Mouse (Mus musculus) megakaryocyte, adult 5-6 weeks (primary cell): ENCODE data around the gene Wdr43. TPM values are rescaled to one million over a fixed set of nuclear protein-coding genes. Genes with fewer than 3 reads are reported as not detected.
"Not testable (repeated sequence)": the region's sequence is repeated elsewhere in the genome, so short reads cannot be mapped to it uniquely, and the experiment has no call there.

Experiments
- ATAC-seq: 2 replicates; pipeline ENCODE4 v1.8.0; 2016; ENCODE audit warnings: mild to moderate bottlenecking, inconsistent platforms; ENCODE audit not compliant: poor library complexity, severe bottlenecking
- total RNA-seq, 2 experiments: library from RNA; stranded (forward) in 1 of 2; stranded (reverse) in 1 of 2; fragments of 153-499, 151-499 nt in 1 of 2; fragments of 221-1000, 200-1000 nt in 1 of 2; gene quantifications; 2 replicates each; pipeline versions ENCODE4 v1.2.3 to v1.2.4; 2015 to 2017

Gene Wdr43
- total RNA-seq (2015) = 25.9 and 29.4 TPM in 2 replicates
- 75.9 and 89.8 TPM in 2 replicates for total RNA-seq (2017)

DNA sequence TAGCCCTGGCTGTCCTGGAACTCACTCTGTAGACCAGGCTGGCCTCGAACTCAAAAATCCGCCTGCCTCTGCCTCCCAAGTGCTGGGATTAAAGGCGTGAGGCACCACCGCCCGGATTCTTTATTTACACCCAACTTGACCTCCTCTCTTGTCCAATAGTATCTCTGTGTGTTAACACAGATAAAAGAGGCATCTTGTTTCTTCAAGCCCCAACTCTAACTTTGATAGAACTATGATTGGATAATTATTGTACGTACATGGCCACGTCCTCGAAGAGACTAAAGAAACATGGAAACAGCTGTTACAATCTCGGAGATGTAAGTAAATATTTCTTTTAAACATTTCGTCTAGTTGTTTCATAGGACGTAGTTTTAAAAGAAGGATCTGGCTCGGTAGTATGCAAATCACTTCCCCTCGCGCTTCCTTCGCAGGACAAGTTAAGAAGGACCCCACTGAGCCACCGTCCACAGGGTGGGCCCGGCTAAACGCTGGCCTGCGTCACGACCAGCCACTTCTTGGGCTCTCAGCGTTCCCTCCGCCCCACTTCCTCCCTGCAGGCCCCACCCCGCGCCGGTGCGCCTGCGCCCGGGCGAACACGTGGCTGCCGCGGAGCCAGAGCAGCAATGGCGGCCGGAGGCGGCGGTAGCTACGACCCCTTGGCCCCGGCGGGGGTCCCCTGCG lies at the start of gene Wdr43:
Wdr43 (plus strand) TSS at position 258 of the 681 bp plus-strand sequence.
- peak; percentile 99 for ATAC-seq

DNA sequence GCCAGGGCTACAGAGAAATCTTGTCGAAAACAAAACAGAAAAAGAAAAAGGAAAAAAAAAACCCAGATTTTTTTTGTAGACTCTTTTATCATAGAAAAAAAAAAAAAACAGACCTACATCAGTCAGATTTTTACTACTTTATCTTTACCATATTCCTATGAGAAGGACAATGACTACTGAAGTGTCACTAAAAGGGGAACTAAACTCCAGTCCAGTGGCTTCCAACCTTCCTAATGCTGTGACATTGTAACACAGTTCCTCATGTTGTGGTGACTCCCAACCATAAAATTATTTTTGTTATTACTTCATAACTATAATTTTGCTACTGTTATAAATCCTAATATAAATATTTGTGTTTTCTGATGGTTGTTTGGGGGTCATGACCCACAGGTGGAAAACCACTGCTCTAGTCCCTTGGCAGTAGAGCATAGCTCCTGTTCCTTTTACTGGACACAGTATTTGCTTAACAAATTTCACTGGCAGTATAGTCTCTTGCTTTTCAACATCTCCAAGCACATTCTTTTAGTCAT lies 36.5 kb upstream of the Wdr43 start:
- ATAC-seq = no peak

DNA sequence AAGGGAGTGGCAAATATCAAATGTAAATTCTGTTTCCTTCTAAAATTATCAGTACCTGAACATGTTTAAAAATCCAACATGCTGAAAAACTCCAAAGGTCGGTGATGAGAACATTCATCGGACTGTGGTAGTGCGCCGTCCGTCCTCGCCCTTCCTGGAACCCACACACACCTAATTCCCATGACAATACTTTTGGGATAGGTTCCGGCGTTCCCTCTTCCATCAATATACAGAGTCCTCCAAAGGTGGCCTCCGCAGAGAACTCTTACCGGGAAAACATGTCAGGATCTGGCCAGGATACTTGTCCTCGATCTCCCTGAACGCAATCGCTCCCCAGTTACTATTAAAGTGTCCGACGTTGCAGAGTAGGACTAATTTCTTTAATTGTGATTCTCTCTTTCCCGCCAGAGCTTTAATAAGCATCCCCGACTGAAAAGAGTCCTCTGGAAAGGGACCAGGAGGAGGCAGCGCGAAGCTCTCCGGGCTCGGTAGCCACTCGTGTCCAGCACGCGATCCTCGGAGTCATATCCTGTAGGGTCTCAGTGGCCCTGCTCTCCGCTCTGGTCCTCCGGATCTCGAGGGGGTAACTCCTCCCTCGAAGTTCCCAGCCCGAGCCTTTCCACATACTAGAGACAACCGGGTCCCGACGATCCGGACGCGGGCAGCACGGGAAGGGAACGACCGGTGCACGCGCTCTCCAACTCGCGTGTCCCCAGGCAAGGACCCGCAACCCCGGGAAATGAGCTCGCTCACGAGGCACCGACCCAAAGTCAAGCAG lies 17.6 kb upstream of the Wdr43 start:
- ATAC-seq = peak; percentile 61

DNA sequence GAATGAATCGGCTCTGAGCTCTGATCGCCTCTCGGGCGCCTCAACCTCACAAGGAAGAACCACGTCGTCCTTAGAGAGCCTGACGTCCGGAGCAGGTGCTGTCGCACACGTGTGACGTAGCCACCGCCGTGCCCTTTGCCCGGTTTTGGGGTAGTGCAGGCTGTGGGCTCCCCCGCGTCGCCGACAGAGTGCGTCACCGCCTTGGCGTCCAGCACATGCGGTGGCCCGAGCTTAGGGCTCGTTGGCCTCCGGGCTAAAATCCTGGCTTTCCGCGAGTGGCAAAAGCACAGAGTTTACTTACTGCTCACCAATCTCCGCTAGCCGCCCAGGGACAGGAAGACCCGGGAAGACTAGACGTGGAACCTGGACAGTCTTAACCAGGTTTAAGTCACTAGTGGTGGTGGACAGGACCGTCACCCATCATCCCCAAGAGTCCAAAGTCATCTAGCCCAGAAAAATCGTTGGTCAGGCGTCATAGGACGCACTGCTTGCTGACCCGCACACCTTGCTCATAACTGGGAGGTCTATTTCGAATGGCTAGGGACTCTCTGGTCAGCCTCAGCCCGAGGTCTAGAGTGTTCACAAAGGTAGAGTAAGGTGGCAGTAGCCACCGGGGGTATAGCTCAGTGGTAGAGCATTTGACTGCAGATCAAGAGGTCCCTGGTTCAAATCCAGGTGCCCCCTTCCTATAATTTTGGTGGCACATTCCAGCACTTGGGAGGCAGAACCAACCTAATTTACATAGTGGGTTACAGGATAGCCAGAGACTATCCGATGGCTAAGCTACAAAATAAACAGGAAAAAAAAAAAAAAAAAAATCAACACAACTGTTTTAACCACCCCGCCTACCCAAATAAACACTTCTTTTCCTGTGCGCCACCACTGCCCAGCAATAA lies 16.8 kb upstream of the Wdr43 start:
- peak; percentile 94 for ATAC-seq

DNA sequence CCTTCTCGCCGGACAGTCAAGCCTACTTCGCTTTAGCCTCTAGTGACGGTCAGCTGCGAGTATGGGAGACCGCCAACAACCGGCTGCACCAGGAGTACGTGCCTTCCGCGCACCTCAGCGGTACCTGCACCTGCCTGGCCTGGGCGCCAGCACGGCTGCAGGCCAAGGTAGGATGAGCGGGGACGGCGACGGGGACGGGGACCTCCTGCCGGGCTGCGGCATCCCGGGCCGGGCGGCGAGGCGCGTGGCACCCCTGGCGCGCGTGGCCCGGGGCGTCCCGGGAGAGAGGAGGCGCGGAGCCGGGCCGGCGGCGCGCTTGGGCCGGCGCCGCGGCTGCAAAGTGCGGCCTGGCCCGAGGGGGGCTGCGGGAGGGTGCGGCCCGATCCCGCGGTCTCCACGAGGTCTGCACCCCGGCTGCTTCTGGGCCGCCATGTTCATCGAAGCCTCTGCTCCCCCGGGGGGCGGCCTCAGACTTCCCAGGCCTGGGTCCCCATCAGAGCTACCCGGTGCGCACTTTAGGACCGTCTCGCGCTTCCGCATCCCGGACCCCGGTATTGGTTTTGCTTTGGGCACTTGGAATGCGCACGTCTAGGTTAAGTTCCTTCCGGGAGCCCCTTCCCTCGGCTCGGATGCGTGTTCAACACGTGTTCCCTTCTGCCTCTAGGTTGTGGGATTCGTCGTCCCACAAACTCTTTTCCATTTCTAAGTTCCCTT lies 781 bp downstream of the Wdr43 start:
- ATAC-seq = peak; percentile 22

DNA sequence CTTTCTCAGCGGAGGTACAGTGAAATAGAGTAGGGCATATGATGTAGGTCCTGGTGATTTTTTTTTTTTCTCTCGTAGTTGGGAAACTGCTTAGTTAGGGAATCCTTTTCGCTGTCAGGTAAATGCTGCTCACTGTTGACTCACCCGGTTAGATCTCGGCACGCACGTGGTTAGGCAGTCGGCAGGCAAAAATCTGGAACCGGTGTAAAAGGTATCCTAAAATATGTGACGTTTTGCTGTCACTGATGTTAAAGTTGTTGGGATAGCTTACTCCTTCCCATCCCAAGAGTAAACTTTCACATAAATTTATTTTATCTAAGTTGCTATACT lies 1.3 kb downstream of the Wdr43 start:
- no peak for ATAC-seq

DNA sequence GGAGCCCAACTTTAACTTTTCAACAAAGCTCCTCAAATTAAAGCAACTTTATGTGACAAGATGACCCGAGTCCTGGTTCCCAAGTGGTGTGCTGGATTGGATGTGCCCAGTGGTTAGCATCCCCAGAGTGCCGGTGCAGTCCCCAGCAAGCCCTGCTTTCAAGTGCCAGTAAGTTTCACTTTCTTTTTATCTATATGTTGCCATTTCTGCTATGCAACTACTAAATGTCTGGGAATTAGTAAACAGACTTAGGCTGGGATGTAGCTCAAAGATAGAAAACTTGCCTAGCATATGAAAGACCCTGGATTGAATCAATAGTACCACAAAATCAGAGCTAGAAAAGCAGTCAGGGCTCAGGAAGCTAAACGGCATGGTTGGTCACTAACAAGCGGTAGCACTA lies 2.3 kb downstream of the Wdr43 start:
- no peak for ATAC-seq

DNA sequence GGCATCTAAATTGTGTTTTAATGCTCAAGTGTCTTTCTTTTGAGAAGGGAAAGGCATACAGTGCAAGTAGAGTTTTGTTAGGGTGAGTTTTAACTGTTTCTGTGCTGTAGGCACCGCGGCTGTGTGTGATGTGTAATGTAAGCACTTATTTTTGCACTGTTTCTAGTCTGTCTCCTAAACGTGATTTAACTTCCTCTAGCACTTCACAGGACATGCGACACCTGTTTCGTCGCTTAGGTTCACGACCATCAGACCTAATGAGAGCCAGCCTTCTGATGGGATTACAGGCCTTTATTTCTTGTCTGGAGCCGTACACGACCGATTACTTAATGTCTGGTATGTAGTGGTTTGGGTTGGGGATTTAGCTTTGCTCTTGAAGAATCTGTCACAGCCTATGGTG lies 16.1 kb downstream of the Wdr43 start:
- no peak for ATAC-seq

DNA sequence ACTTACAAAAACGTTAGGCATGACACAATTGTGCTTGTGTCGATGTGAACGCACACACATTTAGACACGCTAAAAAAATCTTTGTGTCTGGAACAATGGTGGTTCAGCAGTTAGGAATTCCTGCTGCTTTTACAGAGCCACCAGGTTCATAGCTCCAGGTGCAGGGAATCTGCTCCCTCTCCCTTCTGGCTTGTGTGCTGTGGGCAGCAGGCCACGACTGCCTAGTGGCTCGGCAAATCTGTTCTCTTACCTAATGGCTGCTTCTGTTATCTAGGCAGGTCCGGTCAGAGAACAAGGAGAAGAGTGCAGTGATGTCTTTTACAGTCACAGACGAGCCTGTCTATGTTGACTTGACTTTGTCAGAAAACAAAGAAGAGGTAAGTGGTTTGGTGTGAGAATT lies 17.7 kb downstream of the Wdr43 start:
- no peak for ATAC-seq

DNA sequence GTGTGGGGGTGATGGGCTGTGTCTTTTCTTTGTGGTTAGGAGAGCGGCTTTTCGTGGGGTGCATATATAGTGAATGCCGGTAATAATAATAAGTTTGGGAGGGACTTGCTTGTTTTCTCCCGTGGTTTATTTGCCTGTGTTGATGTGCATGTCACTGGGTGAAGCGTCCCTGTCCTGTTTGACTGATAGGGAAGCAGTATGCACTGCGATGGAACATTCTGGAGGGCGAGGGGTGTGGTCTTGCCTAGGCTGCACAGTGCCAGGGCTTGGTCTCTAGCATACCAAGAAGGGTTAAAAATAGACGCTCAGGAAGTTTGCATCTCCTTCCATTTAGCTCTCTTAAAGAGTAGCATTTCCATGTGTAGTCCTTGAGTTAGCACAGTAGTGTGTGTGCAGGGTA lies 21.1 kb downstream of the Wdr43 start:
- no peak for ATAC-seq

DNA sequence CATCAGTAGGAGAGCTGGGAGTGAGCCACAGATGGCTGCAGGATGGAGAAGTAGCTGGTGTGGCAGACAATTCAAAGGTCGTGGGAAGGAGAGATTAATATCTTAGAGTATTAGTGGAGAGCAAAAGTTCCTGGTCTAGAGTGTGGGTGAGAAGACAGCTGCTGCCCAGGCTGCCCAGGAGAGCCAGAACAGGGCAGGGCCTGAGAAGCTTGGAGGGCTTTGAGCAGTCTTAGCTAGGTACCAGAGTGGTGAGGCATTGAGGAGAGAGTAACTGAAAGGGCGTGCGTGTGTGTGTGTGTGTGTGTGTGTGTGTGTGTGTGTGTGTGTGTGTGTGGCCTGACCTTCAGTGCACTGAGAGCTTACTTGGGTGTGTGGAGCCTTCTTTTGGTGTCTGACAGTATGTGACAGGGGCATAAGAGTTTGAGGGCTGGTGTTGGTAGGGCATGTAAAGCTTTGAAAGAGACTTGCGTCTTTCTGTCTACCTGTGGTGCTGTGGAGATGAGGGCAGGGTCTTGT lies 22.1 kb downstream of the Wdr43 start:
- ATAC-seq = no peak

DNA sequence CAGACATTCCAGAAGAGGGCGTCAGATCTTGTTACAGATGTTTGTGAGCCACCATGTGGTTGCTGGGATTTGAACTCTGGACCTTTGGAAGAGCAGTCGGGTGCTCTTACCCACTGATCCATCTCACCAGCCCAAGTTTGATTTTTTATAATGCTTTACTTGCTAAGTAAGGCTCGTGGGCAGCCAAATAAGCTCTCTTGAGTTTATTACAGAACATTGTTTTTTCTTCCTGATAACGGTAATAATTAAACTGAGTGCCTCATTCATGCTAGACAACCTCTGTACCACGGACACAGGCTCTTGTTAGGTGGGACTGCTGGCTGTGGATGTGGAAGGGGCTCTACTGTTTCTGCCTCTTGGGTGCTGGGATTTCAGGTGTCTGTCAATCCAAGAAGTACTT lies 23.4 kb downstream of the Wdr43 start:
- not testable (repeated sequence) for ATAC-seq

DNA sequence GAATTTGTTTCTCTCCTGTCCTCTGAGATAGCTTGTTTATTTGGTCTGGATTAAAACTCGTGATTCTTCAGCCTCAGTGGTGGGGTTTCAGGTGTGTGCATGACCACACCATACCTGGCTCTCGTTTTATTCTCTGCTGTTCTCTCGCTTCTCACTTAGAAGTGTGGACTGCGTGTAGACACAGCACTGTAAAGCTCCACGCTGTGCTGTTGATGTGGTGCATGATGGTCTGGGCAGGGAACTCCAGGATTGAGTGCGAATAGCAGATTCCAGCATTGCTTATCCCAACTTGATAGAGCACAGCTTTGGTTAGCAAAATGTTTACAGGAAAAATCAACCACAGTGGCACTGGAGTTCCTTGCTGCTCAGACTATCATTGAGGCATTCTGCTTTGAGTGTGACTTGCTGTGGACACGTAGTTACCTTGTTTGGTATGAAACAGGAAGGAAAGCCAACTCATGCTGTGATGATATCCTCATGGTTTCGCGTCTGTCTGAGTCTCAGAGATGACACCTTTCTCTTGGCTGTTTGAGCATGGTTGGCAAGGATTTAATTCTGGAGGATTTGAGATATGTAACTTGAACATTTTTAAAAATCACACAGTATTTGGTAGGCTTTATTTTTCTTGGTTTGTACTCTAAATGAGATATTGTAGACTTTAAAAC lies 24.9 kb downstream of the Wdr43 start:
- no peak for ATAC-seq

DNA sequence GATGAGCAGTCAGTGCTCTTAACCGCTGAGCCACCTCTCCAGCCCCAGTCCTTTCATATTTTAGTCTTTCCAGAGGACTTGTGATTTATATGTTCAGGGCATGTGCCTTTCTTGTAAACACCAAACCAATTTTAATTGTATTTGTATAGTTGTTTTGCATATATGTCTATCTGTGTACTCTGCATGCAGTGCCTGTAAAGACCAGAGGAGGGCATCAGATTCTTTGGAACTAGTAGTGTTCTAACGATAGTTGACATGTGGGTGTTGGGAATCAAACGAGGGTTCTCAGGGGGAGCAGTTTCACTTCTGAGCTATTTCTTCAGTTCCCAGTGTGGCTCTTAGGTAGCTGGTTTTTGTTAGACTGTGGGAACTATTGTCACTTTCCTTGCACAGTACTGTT lies 26.5 kb downstream of the Wdr43 start:
- ATAC-seq = no peak

DNA sequence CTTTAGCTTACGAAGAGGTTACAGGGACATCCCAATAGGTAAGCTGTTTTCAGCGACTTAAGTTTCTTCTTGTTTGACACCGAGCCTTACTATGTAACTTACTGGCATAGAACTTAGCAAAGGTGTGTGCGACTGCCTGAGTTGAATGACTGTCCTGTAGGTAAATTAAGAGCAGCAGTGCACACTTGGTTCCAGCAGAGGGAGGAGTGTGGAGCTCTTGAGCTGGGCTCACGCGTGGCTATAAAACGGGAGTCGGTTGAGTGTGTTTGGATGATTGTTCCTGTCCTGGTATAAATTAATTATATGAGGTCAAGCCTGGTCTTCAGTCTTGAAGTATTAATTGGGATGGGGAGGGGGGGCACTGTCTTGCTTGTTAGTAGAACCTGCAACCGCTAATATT lies 34.3 kb downstream of the Wdr43 start:
- no peak for ATAC-seq

DNA sequence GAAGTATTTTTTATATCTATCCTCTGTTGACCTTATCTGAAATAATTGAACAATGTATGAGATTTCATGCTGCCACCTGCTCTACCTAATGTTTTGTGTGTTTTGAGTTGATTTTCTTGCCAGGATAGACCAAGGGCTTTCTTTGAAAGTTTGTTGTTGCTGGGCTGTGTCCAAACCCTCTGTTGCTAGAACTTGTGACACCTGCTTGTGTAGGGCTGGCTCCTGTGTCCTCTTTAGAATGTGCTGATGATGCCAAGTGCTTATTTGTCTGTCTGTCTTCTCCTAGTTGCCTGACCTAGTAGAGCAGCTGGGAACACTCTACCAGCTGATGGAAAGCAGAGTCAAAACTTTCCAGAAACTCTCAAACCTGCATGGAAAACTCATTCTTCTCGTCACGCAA lies 36.8 kb downstream of the Wdr43 start:
- ATAC-seq = no peak

DNA sequence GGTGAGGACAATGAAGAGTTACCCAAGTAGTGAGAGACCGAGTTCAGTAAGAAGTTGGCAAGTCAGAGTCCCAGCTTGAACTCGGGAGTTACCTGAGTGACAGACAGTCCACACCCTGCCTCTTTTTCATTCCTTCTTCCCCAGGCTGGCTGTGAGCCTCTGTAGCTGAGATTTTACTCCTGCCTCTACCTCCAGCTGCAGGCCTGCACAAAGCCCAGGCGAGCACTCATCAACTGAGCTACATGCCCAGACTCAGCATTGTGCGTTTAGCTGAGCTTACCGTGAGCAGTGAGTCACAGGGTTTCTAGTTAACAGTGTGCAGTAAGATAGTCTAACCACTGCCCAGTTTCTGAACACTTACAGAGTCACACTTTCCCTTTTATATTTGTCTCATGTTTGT lies 37.2 kb downstream of the Wdr43 start:
- ATAC-seq = no peak

DNA sequence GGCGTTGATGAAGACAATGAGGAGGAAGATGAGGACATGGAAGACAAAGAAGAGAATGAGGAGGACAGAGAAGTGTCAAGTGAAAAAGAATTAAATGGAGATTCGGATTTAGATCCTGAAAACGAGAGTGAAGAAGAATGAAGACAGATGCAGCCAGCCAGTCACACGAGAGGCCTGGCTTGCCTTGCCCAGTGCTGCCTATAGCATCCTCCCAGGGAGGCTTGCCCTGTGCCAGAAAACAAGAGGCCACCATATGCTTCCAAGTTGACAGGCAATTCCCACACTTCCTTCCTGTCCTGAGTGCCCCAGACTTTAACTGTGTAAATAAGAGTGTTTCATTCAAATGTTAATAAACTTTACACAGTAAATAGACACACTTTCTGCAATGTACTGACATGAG lies 41.8 kb downstream of the Wdr43 start:
- no peak for ATAC-seq

DNA sequence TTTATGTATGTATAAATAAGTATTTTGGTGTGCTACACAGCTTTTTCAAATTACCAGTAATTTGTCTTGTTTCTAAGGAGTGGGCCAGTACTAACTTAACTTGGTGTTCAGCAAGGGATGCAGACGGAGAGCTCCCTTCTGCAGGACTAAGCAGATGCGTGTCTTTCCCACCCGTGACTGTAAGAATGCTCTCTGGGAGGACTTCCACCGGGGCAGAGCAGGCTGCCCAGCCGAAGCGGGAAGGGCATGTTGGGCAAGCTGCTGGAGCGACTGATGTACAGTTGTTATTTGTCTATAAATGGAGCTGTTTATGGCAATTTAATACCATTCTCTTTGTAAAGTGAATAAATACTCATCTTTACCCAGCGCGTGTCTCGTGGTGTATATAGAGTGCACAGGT lies 43.0 kb downstream of the Wdr43 start:
- ATAC-seq = no peak

DNA sequence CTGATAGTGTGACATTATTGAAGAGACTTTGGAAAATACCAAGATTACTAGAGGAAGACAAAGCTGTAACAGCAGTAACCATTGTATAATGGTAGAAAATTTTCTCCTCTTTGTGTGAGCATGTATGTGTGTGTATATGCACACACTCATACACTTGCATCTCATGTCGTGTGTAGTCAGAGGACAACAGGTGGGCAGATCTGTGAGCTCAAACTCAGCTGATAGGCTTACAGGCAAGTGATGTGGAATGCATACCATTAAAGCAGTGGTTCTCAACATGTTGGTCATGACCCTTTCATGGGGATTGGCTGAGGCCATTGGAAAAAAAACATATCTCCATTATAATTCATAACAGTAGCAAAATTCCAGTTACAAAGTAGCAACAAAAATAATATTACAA lies 44.7 kb downstream of the Wdr43 start:
- ATAC-seq = no peak
